Mouse (Mus musculus) neural tube, embryonic 11.5 days (tissue): Measurements from ENCODE around the gene Imp4. TPM values are rescaled to one million over a fixed set of nuclear protein-coding genes. Genes with fewer than 3 reads are reported as not detected.

ENCODE experiments used
- ATAC-seq: fragments of 200-750 bp; cut with Nextera tagmentation; 2 replicates; pipeline ENCODE4 v1.8.0; 2017; ENCODE audit warnings: moderate number of reproducible peaks, mild to moderate bottlenecking, moderate TSS enrichment, moderate library complexity; ENCODE audit not compliant: insufficient read depth, low FRiP score, low TSS enrichment
- DNase-seq: peaks from one replicate; pipeline ENCODE4 v3.0.0-alpha.2; 2015; ENCODE audit warnings: low spot score
- H3K27ac ChIP-seq: fragments of 300-500 bp; sonication (generic); 2 replicates; pipeline ENCODE4 v1.5.1; 2014; ENCODE audit warnings: low read depth, mild to moderate bottlenecking, low read length
- H3K27me3 ChIP-seq: fragments of 300-500 bp; sonication (generic); 2 replicates; pipeline ENCODE4 v1.6.1; 2014; ENCODE audit warnings: mild to moderate bottlenecking, low read length, mixed read lengths; ENCODE audit not compliant: control insufficient read depth, insufficient read depth
- H3K36me3 ChIP-seq: fragments of 300-500 bp; sonication (generic); 2 replicates; pipeline ENCODE4 v1.6.1; 2014; ENCODE audit warnings: mild to moderate bottlenecking, low read length, moderate library complexity, mixed read lengths; ENCODE audit not compliant: control insufficient read depth, insufficient read depth
- H3K4me1 ChIP-seq: fragments of 300-500 bp; sonication (generic); 2 replicates; pipeline ENCODE4 v1.6.1; 2014; ENCODE audit warnings: low read length, mixed read lengths; ENCODE audit not compliant: control insufficient read depth, insufficient read depth
- H3K4me2 ChIP-seq: fragments of 300-500 bp; sonication (generic); 2 replicates; pipeline ENCODE4 v1.6.1; 2014; ENCODE audit warnings: low read depth, mild to moderate bottlenecking, moderate library complexity
- H3K4me3 ChIP-seq: fragments of 300-500 bp; sonication (generic); 2 replicates; pipeline ENCODE4 v1.5.1; 2014; ENCODE audit warnings: low read depth, low read length
- H3K9ac ChIP-seq: fragments of 300-500 bp; sonication (generic); 2 replicates; pipeline ENCODE4 v1.6.1; 2014; ENCODE audit warnings: mild to moderate bottlenecking, low read length
- H3K9me3 ChIP-seq: fragments of 300-500 bp; sonication (generic); 2 replicates; pipeline ENCODE4 v1.6.1; 2016; ENCODE audit warnings: low read length; ENCODE audit not compliant: control insufficient read depth
- WGBS: fragments of 180-500 bp; shearing (Covaris S2); extraction: QIAGEN DNeasy Blood & Tissue Kit; methylation state at CpG from one replicate; pipeline ENCODE4 v1.1.7; 2014; 5-methylcytosine and 5-hydroxymethylcytosine counted together
- polyA plus RNA-seq: library from polyadenylated mRNA; unstranded; fragments of >200 nt; fragmentation: Nextera tagmentation; extraction: Ambion mirVana; gene quantifications from 2 replicates; pipeline ENCODE4 v1.2.1, GENCODE M21; 2014

Gene Imp4
- polyA plus RNA-seq, result 107 and 108 TPM in 2 replicates

DNA sequence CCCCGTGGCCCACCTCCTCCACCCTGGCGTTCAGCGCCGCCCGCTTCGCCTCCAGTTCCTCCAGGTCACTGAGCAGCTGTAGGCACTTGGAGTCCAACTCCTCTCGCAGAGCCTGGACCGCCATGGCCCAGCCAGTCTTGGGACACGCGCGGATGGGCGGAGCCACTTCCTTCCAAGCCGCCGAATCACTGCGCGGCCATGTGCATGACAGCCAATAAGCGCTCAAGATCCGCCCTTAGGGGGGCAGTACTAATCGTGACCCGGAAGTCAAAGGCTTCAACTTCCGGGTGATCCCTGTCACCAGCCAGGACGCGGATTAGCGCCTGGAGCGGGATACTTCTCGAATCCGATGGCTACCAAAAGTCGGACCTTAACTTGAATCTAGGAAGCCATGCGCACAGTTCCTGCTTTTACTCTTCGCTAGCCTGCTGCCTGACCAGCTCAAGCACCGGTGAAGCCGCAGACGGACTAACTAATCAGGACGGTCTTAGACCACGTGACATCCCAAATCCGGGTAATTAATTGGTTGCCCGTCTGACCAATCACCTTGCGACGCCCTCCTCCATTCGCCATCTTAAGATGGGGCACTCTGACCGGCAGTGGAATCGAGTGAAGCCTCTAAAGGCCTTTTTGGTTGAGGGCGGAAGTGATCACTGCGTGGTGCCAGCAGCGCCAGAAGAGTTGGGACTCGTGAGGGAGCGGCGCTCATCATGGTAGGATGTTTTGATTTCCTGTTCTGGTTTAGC, at the start of gene Imp4, which contains the start of gene Ccdc115:
TSS of gene Imp4 (plus strand) at position 637 of the 746 bp plus-strand sequence.
TSS of gene Ccdc115 (minus strand) at position 458 of the 746 bp plus-strand sequence.
- Histone ChIP-seq H3K9ac (peak within 1 kb of the TSS; percentile 58), H3K36me3 (peaks cover 8% of the 10 kb centered on the region), H3K27me3 (no peaks in the 10 kb centered on the region), H3K9me3 (no peaks in the 10 kb centered on the region), H3K27ac (no peak within 1 kb of the TSS), H3K4me1 (0 out of 2 replicates have a peak, but pooled peaks cover 2% of the 10 kb centered on the region), H3K4me2 (peak within 1 kb of the TSS; percentile 64), H3K4me3 (peak within 1 kb of the TSS; percentile 71)
- DNase-seq (peak; percentile 98), ATAC-seq (peak; percentile 94)
- under 1% methylated on average over 48 of the region's 48 CpGs for WGBS

DNA sequence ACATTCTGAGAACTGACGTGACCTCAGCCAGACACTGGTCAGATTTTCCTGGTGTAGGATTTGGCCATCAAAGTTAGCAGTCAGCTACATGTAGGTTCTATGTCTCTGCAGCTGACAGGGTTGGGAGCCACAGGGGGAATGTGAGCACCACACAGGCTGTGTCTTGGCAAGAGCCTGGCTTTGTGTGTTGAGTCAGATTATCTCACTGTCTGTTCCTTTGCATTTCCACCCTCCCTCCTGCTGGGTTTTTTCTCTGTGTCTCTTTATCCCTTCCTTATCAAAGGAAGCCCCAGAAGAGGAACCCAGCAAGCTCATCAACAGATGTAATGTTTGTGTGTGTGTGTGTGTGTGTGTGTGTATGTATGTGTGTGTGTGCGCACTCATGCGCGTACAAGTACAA, 43.3 kb upstream of the Imp4 start:
- 97% methylated on average over 4 of the region's 4 CpGs for WGBS

GRCm38 (mm10) chr1:34399182-34399953, 40.3 kb upstream of the Imp4 start:
- Histone ChIP-seq H3K27ac (no peak overlapping the region), H3K4me1 (no peaks in the 10 kb centered on the region; the same call in 1 of the 2 replicates), H3K4me2 (no peak overlapping the region), H3K4me3 (no peak overlapping the region), H3K9ac (no peak overlapping the region), H3K36me3 (no peaks in the 10 kb centered on the region), H3K27me3 (no peaks in the 10 kb centered on the region), H3K9me3 (no peaks in the 10 kb centered on the region)
- WGBS, result 43% methylated on average over 11 of the region's 11 CpGs
- DNase-seq (no peak), ATAC-seq (no peak)

More for the DNA sequence above, 43.3 kb upstream of the Imp4 start:
- no peaks in the 10 kb centered on the region for H3K9me3 ChIP-seq
- H3K9ac ChIP-seq, result no peak overlapping the region
- no peaks in the 10 kb centered on the region for H3K4me1 ChIP-seq
- ATAC-seq (no peak), DNase-seq (no peak)
- no peak overlapping the region for H3K27ac ChIP-seq
- no peak overlapping the region for H3K4me3 ChIP-seq
- no peak overlapping the region for H3K4me2 ChIP-seq
- no peaks in the 10 kb centered on the region for H3K36me3 ChIP-seq
- no peaks in the 10 kb centered on the region for H3K27me3 ChIP-seq

DNA sequence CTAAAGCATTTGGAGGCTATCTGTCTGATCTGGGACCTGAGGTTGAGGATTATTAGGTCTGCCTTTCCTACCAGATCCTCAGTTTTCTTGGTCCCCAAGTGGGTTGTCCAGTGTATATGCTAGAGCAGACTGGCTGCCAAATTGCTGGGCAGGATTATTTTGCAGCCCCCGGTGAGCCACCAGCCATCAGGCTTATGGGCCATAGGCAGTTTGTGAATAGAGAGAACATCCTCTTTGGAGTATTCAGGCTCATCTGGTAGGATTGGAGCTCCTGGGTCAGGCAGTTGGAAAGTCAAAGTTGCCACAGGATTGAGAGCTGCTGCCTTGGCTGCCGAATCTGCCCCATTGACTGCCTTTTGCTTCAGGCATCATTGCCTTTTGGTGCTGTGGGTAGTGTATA, 11.2 kb upstream of the Imp4 start:
- 98% methylated on average over 2 of the region's 2 CpGs for WGBS
- Histone ChIP-seq H3K27ac (no peak overlapping the region), H3K36me3 (peaks cover 7% of the 10 kb centered on the region), H3K4me1 (no peaks in the 10 kb centered on the region), H3K4me2 (no peak overlapping the region), H3K9ac (no peak overlapping the region), H3K27me3 (no peaks in the 10 kb centered on the region), H3K4me3 (no peak overlapping the region), H3K9me3 (peaks cover 7% of the 10 kb centered on the region)
- DNase-seq (no peak), ATAC-seq (no peak)

DNA sequence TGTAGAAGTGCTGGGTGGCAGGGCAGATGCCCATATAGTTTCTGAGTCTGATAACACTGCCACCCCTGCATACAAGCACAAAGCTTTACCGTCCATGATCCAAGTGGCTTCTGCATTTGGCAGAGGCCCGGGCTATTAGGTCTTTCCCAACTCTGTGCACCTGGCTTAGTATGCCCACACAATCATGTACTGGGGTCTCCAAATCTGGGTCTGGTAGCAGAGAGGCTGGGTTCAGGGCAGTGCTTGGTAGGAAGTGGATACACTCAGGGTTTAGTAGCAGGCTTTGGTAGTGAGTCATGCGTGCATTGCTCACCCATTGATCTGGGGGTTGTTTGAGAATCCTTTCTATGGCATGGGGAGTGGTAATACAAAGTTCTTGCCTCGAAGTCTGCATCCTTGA, 10.4 kb upstream of the Imp4 start:
- H3K27ac ChIP-seq, result no peak overlapping the region
- no peak overlapping the region for H3K4me3 ChIP-seq
- no peaks in the 10 kb centered on the region for H3K4me1 ChIP-seq
- no peaks in the 10 kb centered on the region for H3K27me3 ChIP-seq
- no peak overlapping the region for H3K4me2 ChIP-seq
- DNase-seq (no peak), ATAC-seq (no peak)
- WGBS, result 95% methylated on average over 4 of the region's 4 CpGs
- H3K9me3 ChIP-seq, result peaks cover 7% of the 10 kb centered on the region
- peaks cover 7% of the 10 kb centered on the region for H3K36me3 ChIP-seq
- no peak overlapping the region for H3K9ac ChIP-seq

- Histone ChIP-seq H3K4me1 (no peaks in the 10 kb centered on the region), H3K36me3 (peaks cover 7% of the 10 kb centered on the region), H3K4me2 (no peak overlapping the region), H3K4me3 (no peak overlapping the region), H3K9me3 (peaks cover 7% of the 10 kb centered on the region), H3K27me3 (no peaks in the 10 kb centered on the region), H3K27ac (no peak overlapping the region), H3K9ac (no peak overlapping the region)
- ATAC-seq (no peak), DNase-seq (no peak)
- WGBS, result 94% methylated on average over 3 of the region's 3 CpGs
These were observed 8.7 kb upstream of the Imp4 start for GRCm38 (mm10) chr1:34430981-34431380.

- Histone ChIP-seq H3K27me3 (no peaks in the 10 kb centered on the region), H3K4me3 (no peak overlapping the region), H3K36me3 (peaks cover 7% of the 10 kb centered on the region), H3K27ac (no peak overlapping the region), H3K9ac (no peak overlapping the region), H3K9me3 (peaks cover 7% of the 10 kb centered on the region), H3K4me1 (no peaks in the 10 kb centered on the region), H3K4me2 (no peak overlapping the region)
- ATAC-seq (no peak), DNase-seq (no peak)
- WGBS, result 97% methylated on average over 9 of the region's 9 CpGs
These were observed 8.2 kb upstream of the Imp4 start for GRCm38 (mm10) chr1:34431431-34431830.

DNA sequence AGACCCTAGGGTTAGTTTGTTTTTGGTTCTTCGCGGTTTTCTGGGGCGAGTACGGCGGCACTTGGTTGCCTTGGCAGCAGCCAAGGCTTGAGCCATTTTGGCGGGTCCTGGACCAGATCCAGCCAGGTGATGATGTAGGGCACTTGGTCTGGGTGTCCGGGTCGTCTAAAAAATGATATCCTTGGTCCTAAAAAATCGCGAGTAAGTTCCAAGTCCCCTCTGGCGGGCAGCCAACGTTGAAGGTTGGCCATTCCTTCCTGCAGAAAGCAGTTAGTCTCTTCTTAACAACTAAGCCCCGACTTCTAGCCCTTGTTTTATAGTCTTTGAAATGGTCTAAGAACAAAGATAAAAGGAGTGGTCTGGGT, 7.3 kb upstream of the Imp4 start:
- Histone ChIP-seq H3K4me3 (peak overlapping the region; percentile 41), H3K27ac (peak overlapping the region; percentile 80), H3K27me3 (no peaks in the 10 kb centered on the region), H3K4me2 (peak overlapping the region; percentile 65), H3K9me3 (peaks cover 7% of the 10 kb centered on the region), H3K4me1 (no peaks in the 10 kb centered on the region), H3K9ac (peak overlapping the region; percentile 69), H3K36me3 (peaks cover 7% of the 10 kb centered on the region)
- no peak for ATAC-seq
- 33% methylated on average over 13 of the region's 13 CpGs for WGBS
- DNase-seq, result no peak
